Mouse (Mus musculus): ENCODE data around the gene Acbd3. TPM values are rescaled to one million over a fixed set of nuclear protein-coding genes. Genes with fewer than 3 reads are reported as not detected.

The Acbd3 gene
- polyA plus RNA-seq, 1 experiment from 2014 or later = 22.4 TPM

DNA sequence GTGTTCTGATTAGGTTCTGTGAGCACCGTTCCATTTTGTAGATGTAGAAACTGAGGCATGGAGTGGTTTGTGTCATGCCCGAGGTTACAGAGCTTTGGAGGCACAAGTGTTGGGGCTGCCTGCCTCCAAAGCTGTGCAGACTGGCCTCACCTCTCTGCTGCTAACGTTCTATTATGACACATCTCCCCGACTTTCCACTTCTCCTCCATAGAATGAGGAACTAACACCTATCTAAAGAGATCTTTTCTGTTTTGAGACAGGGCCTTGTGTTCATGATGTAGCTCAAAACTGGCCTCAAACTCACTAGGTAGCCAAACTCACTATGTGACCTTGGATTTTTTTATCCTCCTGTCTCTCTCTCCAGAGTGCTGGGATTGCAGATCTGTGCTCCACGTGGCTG lies 7.1 kb upstream of the Acbd3 start:
- Histone ChIP-seq H3K27ac (ENCODE audit: low read length) (no peak overlapping the region), H3K4me3 (ENCODE audit: low read depth, low read length) (no peak overlapping the region), H3K9ac (ENCODE audit: low read depth, low read length) (no peak overlapping the region), H3K4me1 (ENCODE audit: control insufficient read depth, insufficient read depth, low read length) (no peaks in the 10 kb centered on the region), H3K36me3 (ENCODE audit: control insufficient read depth, insufficient read depth, low read length) (no peaks in the 10 kb centered on the region), H3K9me3 (replicated peaks; ENCODE audit: control insufficient read depth, low read length, poor library complexity, severe bottlenecking) (no peaks in the 10 kb centered on the region), H3K27me3 (ENCODE audit: control insufficient read depth, insufficient read depth, low read depth, low read length) (no peaks in the 10 kb centered on the region; the same call in 1 of the 2 replicates), H3K4me2 (ENCODE audit: low read length) (no peak overlapping the region)
- WGBS = 83% methylated on average over 5 of the region's 5 CpGs
- ATAC-seq = no peak

DNA sequence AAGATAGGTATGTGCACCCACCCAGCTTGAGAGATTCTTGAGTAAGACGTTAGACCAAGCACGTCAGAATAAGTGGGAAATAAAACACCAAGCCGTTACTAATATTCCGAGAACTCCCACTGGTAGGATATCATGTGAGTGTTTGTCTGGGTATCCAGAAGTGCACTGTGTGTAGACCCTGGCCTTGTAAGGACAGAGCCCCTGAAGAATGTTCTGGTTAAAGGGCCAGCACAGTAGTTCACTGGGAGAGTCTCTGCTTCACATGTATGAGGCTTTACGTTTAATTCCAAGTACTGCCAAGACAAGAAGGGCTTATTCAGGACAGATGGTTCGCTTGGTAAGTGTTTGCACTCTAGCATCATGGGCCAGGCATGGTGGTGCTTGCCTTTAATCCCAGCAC lies 6.4 kb upstream of the Acbd3 start:
- 88% methylated on average over 6 of the region's 6 CpGs for WGBS
- H3K4me1 ChIP-seq (ENCODE audit: control insufficient read depth, insufficient read depth, low read length) = no peaks in the 10 kb centered on the region
- no peak overlapping the region for H3K4me3 ChIP-seq (ENCODE audit: low read depth, low read length)
- no peak overlapping the region for H3K9ac ChIP-seq (ENCODE audit: low read depth, low read length)
- no peaks in the 10 kb centered on the region for H3K36me3 ChIP-seq (ENCODE audit: control insufficient read depth, insufficient read depth, low read length)
- no peaks in the 10 kb centered on the region for H3K9me3 ChIP-seq (replicated peaks; ENCODE audit: control insufficient read depth, low read length, poor library complexity, severe bottlenecking)
- no peak overlapping the region for H3K27ac ChIP-seq (ENCODE audit: low read length)
- no peak for ATAC-seq
- no peaks in the 10 kb centered on the region; the same call in 1 of the 2 replicates for H3K27me3 ChIP-seq (ENCODE audit: control insufficient read depth, insufficient read depth, low read depth, low read length)
- H3K4me2 ChIP-seq (ENCODE audit: low read length) = no peak overlapping the region

DNA sequence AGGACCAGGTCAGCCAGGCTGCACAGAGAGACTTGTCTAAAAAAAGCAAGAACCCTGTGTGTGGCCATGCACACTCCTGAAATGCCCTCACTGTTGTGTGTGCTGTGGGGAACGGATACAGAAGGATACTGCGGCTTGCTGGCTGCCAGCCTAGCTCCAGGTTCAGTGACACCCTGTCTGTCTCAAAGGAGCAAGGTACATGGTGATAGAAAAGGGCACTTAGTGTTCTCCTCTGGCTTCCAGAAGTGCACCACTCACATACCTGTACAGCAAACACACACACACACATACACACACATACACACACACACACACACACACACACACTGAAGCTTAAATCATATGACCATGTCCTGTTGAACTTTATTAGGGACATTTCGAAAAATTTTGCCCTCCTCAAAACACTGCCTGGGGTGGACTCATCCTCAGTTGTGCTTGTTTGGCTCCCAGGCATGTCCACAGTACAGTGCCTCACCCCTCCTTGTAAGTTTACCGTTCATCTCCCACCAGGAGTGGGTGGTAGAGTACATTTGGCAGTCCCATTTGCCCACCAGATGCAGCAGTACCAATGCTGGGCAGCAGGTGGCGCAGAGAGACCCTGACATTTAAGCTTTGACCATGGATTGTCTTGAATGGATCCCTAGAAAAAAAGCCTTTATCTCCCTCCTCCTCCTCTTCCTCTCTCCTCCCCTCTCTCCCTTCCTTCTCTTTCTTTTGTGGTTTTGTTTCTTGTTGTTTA lies 5.7 kb upstream of the Acbd3 start:
- H3K9me3 ChIP-seq (replicated peaks; ENCODE audit: control insufficient read depth, low read length, poor library complexity, severe bottlenecking) = no peaks in the 10 kb centered on the region
- no peaks in the 10 kb centered on the region for H3K36me3 ChIP-seq (ENCODE audit: control insufficient read depth, insufficient read depth, low read length)
- 46% methylated on average over 5 of the region's 5 CpGs for whole genome bisulfite sequencing
- H3K4me2 ChIP-seq (ENCODE audit: low read length) = no peak overlapping the region
- H3K27me3 ChIP-seq (ENCODE audit: control insufficient read depth, insufficient read depth, low read depth, low read length) = no peaks in the 10 kb centered on the region; the same call in 1 of the 2 replicates
- H3K27ac ChIP-seq (ENCODE audit: low read length) = no peak overlapping the region
- H3K4me3 ChIP-seq (ENCODE audit: low read depth, low read length) = no peak overlapping the region
- H3K9ac ChIP-seq (ENCODE audit: low read depth, low read length) = no peak overlapping the region
- H3K4me1 ChIP-seq (ENCODE audit: control insufficient read depth, insufficient read depth, low read length) = peaks cover 4% of the 10 kb centered on the region; the same call in 1 of the 2 replicates
- no peak for ATAC-seq

DNA sequence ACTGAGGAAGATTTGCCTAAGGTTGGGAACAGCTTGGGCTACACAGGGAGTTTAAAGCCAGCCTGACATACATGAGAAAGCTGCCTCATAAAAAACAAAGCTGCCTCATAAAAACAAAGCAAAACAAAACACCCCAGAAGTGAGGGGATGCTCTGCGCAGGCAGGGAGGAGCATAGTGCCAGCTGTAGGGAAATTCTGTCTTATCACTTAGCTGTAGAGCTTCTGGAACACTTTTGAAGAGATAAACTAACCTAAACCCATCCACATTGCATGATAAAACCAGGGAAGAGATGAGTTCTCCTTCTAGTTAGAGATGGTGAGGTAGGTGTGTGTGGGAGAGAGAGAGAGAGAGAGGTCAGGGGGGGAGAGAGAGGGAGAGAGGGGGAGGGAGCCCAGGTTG lies 3.2 kb upstream of the Acbd3 start:
- Histone ChIP-seq H3K4me3 (ENCODE audit: low read depth, low read length) (no peak overlapping the region), H3K27ac (ENCODE audit: low read length) (no peak overlapping the region), H3K9me3 (replicated peaks; ENCODE audit: control insufficient read depth, low read length, poor library complexity, severe bottlenecking) (no peaks in the 10 kb centered on the region), H3K4me2 (ENCODE audit: low read length) (no peak overlapping the region), H3K9ac (ENCODE audit: low read depth, low read length) (no peak overlapping the region), H3K4me1 (ENCODE audit: control insufficient read depth, insufficient read depth, low read length) (peaks cover 16% of the 10 kb centered on the region), H3K27me3 (ENCODE audit: control insufficient read depth, insufficient read depth, low read depth, low read length) (no peaks in the 10 kb centered on the region; the same call in 1 of the 2 replicates), H3K36me3 (ENCODE audit: control insufficient read depth, insufficient read depth, low read length) (no peaks in the 10 kb centered on the region)
- WGBS = 58% methylated on average over 1 of the region's 1 CpGs
- no peak for ATAC-seq

DNA sequence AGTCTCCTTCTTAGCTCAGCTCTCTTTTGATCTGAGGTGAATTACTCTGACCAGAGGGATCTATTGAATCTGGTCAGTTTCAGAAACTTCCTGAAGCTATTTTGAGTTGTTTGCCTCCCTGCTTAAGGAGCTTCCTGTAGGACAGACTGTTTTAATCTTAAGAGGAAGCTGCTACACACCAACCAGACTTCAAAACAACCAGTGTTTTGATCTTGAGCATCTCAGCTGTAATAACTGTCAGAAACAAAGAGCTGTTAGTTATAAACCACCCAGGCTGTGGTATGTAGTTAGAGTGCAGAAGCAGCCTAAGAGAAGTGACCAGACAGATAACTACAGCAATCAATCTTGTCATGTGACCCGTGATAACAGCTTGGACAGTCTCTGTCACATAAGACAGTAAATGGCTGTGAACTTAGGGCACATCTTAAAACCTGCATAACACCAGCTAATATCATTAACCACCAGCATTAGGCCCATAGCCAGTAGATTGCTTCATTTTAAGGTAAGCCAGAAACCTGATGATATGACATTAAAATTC lies 2.1 kb upstream of the Acbd3 start:
- H3K4me1 ChIP-seq (ENCODE audit: control insufficient read depth, insufficient read depth, low read length) = peaks cover 24% of the 10 kb centered on the region
- no peaks in the 10 kb centered on the region; the same call in 1 of the 2 replicates for H3K27me3 ChIP-seq (ENCODE audit: control insufficient read depth, insufficient read depth, low read depth, low read length)
- H3K27ac ChIP-seq (ENCODE audit: low read length) = no peak overlapping the region
- no peaks in the 10 kb centered on the region for H3K36me3 ChIP-seq (ENCODE audit: control insufficient read depth, insufficient read depth, low read length)
- H3K9ac ChIP-seq (ENCODE audit: low read depth, low read length) = no peak overlapping the region
- no peak for ATAC-seq
- 77% methylated on average over 1 of the region's 1 CpGs for WGBS
- no peaks in the 10 kb centered on the region for H3K9me3 ChIP-seq (replicated peaks; ENCODE audit: control insufficient read depth, low read length, poor library complexity, severe bottlenecking)
- no peak overlapping the region for H3K4me3 ChIP-seq (ENCODE audit: low read depth, low read length)
- H3K4me2 ChIP-seq (ENCODE audit: low read length) = no peak overlapping the region

DNA sequence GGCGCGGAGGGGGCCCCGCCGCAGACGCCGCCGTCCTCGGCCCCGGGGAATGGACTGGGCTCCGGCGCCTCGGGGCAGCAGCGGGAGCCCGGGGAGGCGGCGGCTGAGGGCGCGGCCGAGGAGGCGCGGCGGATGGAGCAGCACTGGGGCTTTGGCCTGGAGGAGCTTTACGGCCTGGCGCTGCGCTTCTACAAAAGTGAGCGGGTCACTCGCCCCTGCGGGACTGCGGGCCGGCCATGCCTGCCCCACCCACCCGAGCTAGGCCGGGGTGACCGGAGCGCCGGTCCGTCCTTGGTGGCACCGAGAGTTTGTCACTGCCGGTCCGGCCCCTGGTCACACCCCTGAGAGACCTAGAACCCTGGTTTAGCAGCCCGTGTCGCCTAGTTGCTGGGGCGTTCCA lies 340 bp downstream of the Acbd3 start:
- Histone ChIP-seq H3K4me3 (ENCODE audit: low read depth, low read length) (peak overlapping the region; percentile 100), H3K36me3 (ENCODE audit: control insufficient read depth, insufficient read depth, low read length) (no peaks in the 10 kb centered on the region), H3K9ac (ENCODE audit: low read depth, low read length) (peak overlapping the region; percentile 97), H3K4me1 (ENCODE audit: control insufficient read depth, insufficient read depth, low read length) (peaks cover 27% of the 10 kb centered on the region), H3K27ac (ENCODE audit: low read length) (peak overlapping the region; percentile 89), H3K4me2 (ENCODE audit: low read length) (peak overlapping the region; percentile 77), H3K9me3 (replicated peaks; ENCODE audit: control insufficient read depth, low read length, poor library complexity, severe bottlenecking) (no peaks in the 10 kb centered on the region), H3K27me3 (ENCODE audit: control insufficient read depth, insufficient read depth, low read depth, low read length) (no peaks in the 10 kb centered on the region; the same call in 1 of the 2 replicates)
- no peak; the same call in none of the 2 replicates for ATAC-seq
- WGBS = 0% methylated on average over 32 of the region's 42 CpGs

DNA sequence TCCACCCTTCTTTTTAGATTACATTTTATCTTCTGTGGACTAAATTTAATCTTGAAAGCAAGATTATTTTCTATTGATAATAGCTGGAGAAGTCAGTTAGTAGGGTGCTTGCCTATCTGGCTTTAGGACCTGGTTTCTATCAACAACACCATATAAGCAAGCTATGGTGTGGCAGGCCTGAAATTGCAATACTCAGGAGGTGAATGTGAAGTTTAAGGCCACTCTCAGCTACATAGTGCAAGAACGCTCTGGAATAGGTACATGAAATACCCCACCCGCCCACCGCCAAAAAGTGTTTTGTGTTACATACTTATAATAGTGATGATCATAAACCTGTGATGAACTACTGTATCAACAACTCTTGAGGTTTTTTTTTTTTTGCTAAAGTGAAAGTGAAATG lies 3.4 kb downstream of the Acbd3 start:
- ATAC-seq = no peak
- WGBS = 98% methylated on average over 3 of the region's 3 CpGs

DNA sequence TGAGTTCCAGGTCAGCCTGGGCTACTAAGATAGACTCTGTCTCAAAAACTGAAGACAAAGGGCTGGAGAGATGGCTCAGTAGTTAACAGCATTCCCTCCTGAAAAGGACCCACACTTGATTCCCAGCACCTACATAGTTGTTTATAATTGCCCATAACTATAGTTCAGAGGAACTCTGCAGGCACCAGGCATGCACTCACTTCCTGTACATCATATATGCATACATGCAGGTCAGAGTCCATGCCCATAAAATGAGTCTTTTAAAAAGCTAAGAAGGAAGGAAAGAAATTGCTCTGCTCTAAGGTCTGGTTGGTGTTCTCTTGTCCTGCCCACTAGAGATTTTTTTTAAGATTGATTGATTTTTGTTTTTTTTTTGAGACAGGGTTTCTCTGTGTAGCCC lies 22.0 kb downstream of the Acbd3 start:
- H3K4me2 ChIP-seq (ENCODE audit: low read length) = no peak overlapping the region
- no peak overlapping the region for H3K4me3 ChIP-seq (ENCODE audit: low read depth, low read length)
- 0 out of 2 replicates have a peak, but pooled peaks cover 2% of the 10 kb centered on the region for H3K9me3 ChIP-seq (replicated peaks; ENCODE audit: control insufficient read depth, low read length, poor library complexity, severe bottlenecking)
- H3K27ac ChIP-seq (ENCODE audit: low read length) = no peak overlapping the region
- no peaks in the 10 kb centered on the region for H3K27me3 ChIP-seq (ENCODE audit: control insufficient read depth, insufficient read depth, low read depth, low read length)
- no peak for ATAC-seq
- H3K36me3 ChIP-seq (ENCODE audit: control insufficient read depth, insufficient read depth, low read length) = peaks cover 42% of the 10 kb centered on the region
- no peak overlapping the region for H3K9ac ChIP-seq (ENCODE audit: low read depth, low read length)
- H3K4me1 ChIP-seq (ENCODE audit: control insufficient read depth, insufficient read depth, low read length) = no peaks in the 10 kb centered on the region

More for the DNA sequence above, 3.4 kb downstream of the Acbd3 start:
- H3K27ac ChIP-seq (ENCODE audit: low read length) = no peak overlapping the region
- H3K36me3 ChIP-seq (ENCODE audit: control insufficient read depth, insufficient read depth, low read length) = peaks cover under 1% of the 10 kb centered on the region
- H3K27me3 ChIP-seq (ENCODE audit: control insufficient read depth, insufficient read depth, low read depth, low read length) = no peaks in the 10 kb centered on the region
- H3K4me2 ChIP-seq (ENCODE audit: low read length) = no peak overlapping the region
- H3K4me1 ChIP-seq (ENCODE audit: control insufficient read depth, insufficient read depth, low read length) = peaks cover 27% of the 10 kb centered on the region
- no peak overlapping the region for H3K4me3 ChIP-seq (ENCODE audit: low read depth, low read length)
- no peaks in the 10 kb centered on the region for H3K9me3 ChIP-seq (replicated peaks; ENCODE audit: control insufficient read depth, low read length, poor library complexity, severe bottlenecking)
- H3K9ac ChIP-seq (ENCODE audit: low read depth, low read length) = no peak overlapping the region

DNA sequence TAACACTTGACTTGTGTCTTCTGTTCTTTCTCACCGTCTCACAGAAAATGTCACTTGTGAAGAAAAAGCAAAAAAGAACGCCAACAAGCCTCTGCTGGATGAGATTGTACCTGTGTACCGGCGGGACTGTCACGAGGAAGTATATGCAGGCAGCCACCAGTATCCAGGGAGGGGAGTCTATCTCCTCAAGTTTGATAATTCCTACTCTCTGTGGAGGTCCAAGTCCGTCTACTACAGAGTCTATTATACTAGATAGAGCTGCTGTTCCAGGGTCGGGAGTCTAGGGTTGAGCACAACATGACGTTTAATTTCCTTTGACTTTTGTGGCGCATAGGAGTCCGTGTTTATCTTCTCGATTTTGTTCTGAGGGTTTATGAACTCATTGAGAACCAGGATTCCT lies 26.3 kb downstream of the Acbd3 start:
- no peaks in the 10 kb centered on the region for H3K9me3 ChIP-seq (replicated peaks; ENCODE audit: control insufficient read depth, low read length, poor library complexity, severe bottlenecking)
- peaks cover 26% of the 10 kb centered on the region for H3K36me3 ChIP-seq (ENCODE audit: control insufficient read depth, insufficient read depth, low read length)
- no peaks in the 10 kb centered on the region for H3K27me3 ChIP-seq (ENCODE audit: control insufficient read depth, insufficient read depth, low read depth, low read length)
- H3K9ac ChIP-seq (ENCODE audit: low read depth, low read length) = no peak overlapping the region
- ATAC-seq = no peak
- no peaks in the 10 kb centered on the region for H3K4me1 ChIP-seq (ENCODE audit: control insufficient read depth, insufficient read depth, low read length)
- 95% methylated on average over 11 of the region's 11 CpGs for WGBS
- H3K4me2 ChIP-seq (ENCODE audit: low read length) = no peak overlapping the region
- H3K4me3 ChIP-seq (ENCODE audit: low read depth, low read length) = no peak overlapping the region
- H3K27ac ChIP-seq (ENCODE audit: low read length) = no peak overlapping the region

Data from midbrain, embryonic 16.5 days (tissue).